Mouse (Mus musculus) lung, adult 2 months (tissue): Measurements from ENCODE around the gene Kcnip1.

Experiments used
- CTCF ChIP-seq: fragments of 200-500 bp; IDR thresholded peaks from 2 replicates; pipeline ENCODE4 v1.5.1; 2011; ENCODE audit warnings: mild to moderate bottlenecking, low read length, control low read depth; ENCODE audit not compliant: insufficient read depth
- POLR2A ChIP-seq: fragments of 200-500 bp; IDR thresholded peaks from 2 replicates; pipeline ENCODE4 v1.6.1; 2011; ENCODE audit warnings: low read depth, mild to moderate bottlenecking, control low read depth, low read length, borderline replicate concordance; ENCODE audit errors: extremely low read depth

- no peak for TF ChIP-seq CTCF
- no peak for TF ChIP-seq POLR2A
Observed at GRCm38 (mm10) chr11:33649358-33649757, 343.6 kb downstream of the Kcnip1 start.
